Mouse (Mus musculus): ENCODE results near the gene Upk3a. TPM values are rescaled to one million over a fixed set of nuclear protein-coding genes. Genes with fewer than 3 reads are reported as not detected.

The Upk3a gene
- total RNA-seq, 1 experiment from 2014 or later: not detected

DNA sequence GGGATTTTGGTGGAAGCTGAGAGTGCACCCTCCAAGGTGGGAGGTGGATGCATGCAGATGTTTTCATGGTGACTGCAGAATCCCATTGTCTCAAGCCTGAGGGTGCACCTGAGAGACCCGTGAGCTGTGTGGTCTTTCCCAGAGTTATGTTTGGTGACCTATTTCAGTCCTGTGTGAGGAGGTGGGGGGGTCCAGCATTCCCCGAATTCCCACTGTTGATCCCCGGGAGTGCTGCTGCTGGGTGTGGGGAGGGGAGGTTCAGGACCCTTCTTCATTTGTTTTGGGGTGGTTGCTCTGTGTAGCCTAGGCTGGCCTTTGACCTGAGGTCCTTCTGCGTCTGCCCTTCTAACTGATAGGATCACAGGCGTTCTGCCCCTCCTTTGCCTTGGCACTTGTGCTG lies 26.8 kb downstream of the Upk3a start:
- no peak for ATAC-seq (replicated peaks; ENCODE audit: low read depth, poor library complexity, severe bottlenecking)

DNA sequence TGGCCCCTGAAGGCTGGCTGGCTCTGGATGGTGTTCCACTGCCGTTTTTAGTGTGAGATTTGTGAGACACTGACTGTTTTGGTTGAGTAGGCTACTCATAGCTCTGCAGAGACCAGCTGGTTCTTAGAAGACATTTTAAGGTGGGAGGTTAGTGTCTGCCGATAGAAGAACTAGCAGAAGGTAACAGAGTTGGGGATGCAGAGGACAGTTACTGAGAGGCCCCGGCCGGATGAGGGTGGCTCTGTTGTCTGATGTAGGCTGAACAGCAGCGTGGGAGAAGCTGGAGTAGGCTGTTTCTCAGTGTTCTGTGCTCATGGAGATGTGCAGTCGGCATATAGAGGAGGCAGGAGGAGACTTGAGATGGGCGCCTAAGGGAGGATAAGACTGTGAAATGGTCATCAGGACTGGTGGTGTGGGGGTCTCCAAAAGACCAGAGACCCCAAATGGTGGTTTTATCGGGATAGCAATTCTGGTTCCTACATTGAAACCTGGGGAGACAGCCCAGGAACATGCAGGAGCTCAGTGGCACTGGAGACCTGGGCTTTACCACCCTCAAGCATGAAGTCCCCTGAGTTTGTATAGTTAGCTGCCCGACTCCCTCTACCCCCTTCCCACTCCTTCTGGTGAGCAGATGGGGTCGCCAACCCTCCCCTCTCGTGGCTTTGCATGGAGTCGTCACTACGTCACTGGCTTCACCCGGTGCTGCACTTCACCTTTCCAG lies 29.4 kb downstream of the Upk3a start:
- no peak for ATAC-seq (replicated peaks; ENCODE audit: low read depth, poor library complexity, severe bottlenecking)

DNA sequence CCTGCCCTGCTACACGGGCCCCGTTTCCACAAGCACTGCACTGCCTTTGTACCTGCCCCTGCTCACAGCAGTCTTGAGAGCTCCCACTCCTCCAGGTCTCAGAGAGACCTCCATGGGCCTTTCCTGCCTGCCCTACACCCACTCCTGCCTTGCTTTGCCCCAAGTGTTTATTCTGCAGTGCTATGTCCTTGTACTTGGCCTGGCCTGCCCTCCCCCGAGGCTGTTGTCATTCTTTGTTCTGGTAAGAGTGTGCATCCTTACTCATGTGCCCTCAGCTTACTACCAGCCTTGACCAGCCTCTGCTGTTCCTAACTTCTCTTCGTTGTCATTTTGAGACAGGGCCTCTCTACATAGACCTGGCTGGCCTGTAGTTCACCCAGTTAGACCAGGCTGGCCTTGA lies 30.9 kb downstream of the Upk3a start:
- ATAC-seq (replicated peaks; ENCODE audit: low read depth, poor library complexity, severe bottlenecking): no peak

DNA sequence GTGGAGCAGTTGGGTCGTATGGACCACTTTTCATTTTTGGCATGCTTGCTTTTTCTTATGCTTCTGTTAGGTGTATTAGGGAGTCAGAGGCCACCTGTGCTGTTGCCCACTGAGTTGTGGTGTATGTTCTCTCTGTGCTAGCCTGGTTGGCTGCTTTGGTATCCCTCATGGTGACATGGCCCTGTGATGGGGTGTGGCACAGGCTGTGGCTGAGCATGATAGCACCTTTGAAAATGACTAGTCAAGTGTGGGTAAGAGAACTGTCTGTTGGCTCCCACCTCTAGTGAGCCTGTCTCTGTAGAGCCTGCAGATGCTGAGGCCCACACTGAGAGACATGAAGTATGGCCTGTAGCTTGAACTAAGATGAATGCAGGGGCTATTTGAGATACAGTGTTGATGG lies 32.8 kb downstream of the Upk3a start:
- no peak for ATAC-seq (replicated peaks; ENCODE audit: low read depth, poor library complexity, severe bottlenecking)

DNA sequence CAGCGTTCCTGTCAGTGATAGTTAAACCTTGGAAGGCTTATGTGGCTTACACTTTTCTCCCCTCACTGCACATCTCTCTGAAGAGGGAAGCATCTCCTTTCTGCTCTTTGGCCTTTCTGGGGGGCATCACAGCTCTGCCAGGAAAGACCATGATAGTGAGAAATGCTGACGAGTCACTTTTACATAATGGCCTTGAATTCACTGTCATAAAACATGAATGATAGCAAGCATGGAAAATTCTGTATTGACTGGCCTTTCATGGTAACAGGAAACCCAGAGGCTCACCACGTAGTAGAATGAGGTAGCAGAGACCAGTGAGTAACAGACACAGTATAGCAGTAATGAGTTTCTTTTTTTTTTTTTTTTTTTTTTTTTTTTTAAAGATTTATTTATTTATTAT lies 37.2 kb downstream of the Upk3a start:
- ATAC-seq (replicated peaks; ENCODE audit: low read depth, poor library complexity, severe bottlenecking): no peak

DNA sequence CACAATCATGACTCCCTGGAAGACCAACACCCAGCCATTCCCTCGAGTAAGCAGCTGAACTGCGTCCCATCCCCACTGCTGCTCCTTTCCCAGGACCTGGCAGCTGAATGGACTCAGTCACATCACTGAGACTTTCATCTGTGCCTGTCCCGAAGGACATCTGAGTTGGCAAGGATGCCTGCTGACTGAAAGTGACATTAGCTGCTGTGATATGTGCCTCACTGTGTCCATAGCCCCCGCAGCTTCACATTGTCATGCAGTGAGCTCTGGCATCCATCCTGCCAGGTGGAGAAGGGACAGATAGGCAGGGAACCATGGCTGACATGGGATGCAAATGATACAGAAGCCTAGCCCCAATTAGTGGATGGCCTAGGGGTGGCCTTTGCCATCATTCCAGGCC lies 38.2 kb downstream of the Upk3a start:
- ATAC-seq (replicated peaks; ENCODE audit: low read depth, poor library complexity, severe bottlenecking): no peak

DNA sequence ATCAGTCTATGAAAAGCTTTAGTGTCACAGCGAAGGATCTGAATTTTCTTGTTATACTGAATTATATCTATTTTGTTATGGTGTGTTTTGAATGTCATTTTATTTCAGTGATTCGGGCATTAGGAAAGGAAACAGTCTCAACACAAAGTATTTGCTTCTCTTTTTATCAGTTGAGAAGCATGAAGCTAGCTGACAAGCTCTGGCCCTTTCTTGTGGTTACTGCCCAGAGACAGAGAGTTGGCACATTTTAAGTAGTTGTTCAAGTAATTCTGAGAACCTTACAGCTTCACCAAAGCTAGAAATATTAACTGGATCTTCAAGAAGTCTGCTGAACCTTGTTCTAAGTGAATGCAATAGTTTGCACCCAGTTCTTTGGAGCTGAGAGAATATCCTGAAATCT lies 46.5 kb downstream of the Upk3a start:
- no peak for ATAC-seq (replicated peaks; ENCODE audit: low read depth, poor library complexity, severe bottlenecking)

DNA sequence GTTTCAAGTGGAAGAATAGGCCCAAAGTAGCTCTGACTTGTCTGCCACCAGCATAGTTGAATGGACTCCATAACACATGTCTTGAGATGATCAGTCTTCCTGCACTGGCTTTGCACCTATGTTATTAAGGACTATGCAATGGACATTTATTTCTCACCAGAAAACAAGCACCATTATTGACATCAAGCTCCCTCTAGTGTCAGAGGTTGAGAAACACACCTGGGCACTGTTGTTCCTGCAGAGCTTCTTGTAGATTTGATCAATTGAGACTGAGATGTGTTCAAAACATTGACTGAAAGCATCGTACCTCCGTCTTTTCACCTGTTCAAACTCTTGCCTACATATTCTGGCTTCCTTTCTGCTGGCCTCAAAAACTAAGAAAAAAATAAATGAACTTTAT lies 53.6 kb downstream of the Upk3a start:
- ATAC-seq (replicated peaks; ENCODE audit: low read depth, poor library complexity, severe bottlenecking): peak; percentile 62; the same call in 1 of the 2 replicates

Other genes starting within 250 kb of the Upk3a start
- gene Phf21b, start 161.1 kb upstream of the Upk3a start, total RNA-seq (2017): 5.3 TPM in 1 of 2 replicates, not detected in the other
- 0.27 and 0.53 TPM in 2 replicates for gene Gm29666, start 97.1 kb upstream of the Upk3a start, total RNA-seq (2017)
- 85.2 and 98.3 TPM in 2 replicates for gene Nup50, start 93.7 kb upstream of the Upk3a start, total RNA-seq (2017)
- gene 5031439G07Rik, start 28.6 kb upstream of the Upk3a start, total RNA-seq (2017): 8.3 and 13.3 TPM in 2 replicates
- 6.5 and 9.0 TPM in 2 replicates for gene Fam118a, start 11.8 kb downstream of the Upk3a start, total RNA-seq (2017)
- gene Smc1b, start 114.8 kb downstream of the Upk3a start, total RNA-seq (2017): 0.82 TPM in 1 of 2 replicates, not detected in the other
- gene Ribc2, start 114.9 kb downstream of the Upk3a start, total RNA-seq (2017): not detected in 2 replicates
- 0.14 TPM in 1 of 2 replicates, not detected in the other for gene Fbln1, start 188.8 kb downstream of the Upk3a start, total RNA-seq (2017)